Comparison of ENCODE assay signal across 13 mouse cellular contexts in genomic region chr14:27177800-27178559, GRCm38 (mm10).
A peak's percentile ranks its signal among the peaks of the same experiment; 100 is the strongest.
DNase-seq lines count a peak whose midpoint lies in the region; ATAC-seq and TF ChIP-seq lines count a peak whose summit lies in the region.
"Had no signal": no experiment of that assay in that cellular context is flagged by ENCODE, and none has a peak within 500 bp of the region (broad histone marks: within the 10 kb centered on the region; RNA-seq: fewer than 3 reads in every experiment).

No protein-coding gene starts in this region.

- TF ChIP-seq CTCF in testis, adult 2 months (IDR thresholded peaks at IDR 0.05; ENCODE audit: control insufficient read depth, insufficient read depth, insufficient replicate concordance, low read depth, low read length) = no peak

- H3K9ac ChIP-seq in embryonic facial prominence, embryonic 15.5 days = no peak overlapping the region
- no peak overlapping the region for H3K9ac ChIP-seq in kidney, embryonic 16.5 days (replicated peaks; ENCODE audit: low read length)
- H3K9ac ChIP-seq: lung, embryonic 14.5 days; midbrain, embryonic 13.5 days had no signal

- ATAC-seq in embryonic facial prominence, embryonic 15.5 days (ENCODE audit: insufficient number of reproducible peaks, low FRiP score, low TSS enrichment, low read depth) = no peak
- ATAC-seq in kidney, embryonic 16.5 days (ENCODE audit: low FRiP score, low TSS enrichment) = no peak
- no peak for ATAC-seq in megakaryocyte-erythroid progenitor cell, adult 5-6 weeks (replicated peaks; ENCODE audit: low FRiP score, low TSS enrichment, poor library complexity, severe bottlenecking)
- ATAC-seq: forebrain, embryonic 16.5 days had no signal

- peak overlapping the region; percentile 63 for H3K27ac ChIP-seq in embryonic facial prominence, embryonic 15.5 days (replicated peaks)
- no peak overlapping the region for H3K27ac ChIP-seq in embryonic facial prominence, embryonic 10.5 days (replicated peaks)
- H3K27ac ChIP-seq in kidney, embryonic 16.5 days (ENCODE audit: low read length) = no peak overlapping the region
- H3K27ac ChIP-seq in testis, adult 2 months (ENCODE audit: control insufficient read depth, insufficient read depth, low read depth, low read length) = no peak overlapping the region
- H3K27ac ChIP-seq: midbrain, embryonic 13.5 days had no signal

- no peak for DNase-seq in embryonic facial prominence, embryonic 10.5 days (ENCODE audit: low spot score)
- peak; percentile 51 for DNase-seq in kidney, adult 11 months
- no peak for DNase-seq in testis, postnatal 14 days (ENCODE audit: low spot score)
- DNase-seq in ovary, postnatal 36 days (ENCODE audit: low spot score) = no peak
- DNase-seq: cerebellum, adult 11 months; thymus, postnatal 14 days had no signal

- 81% methylated on average over 8 of the region's 8 CpGs for WGBS in embryonic facial prominence, embryonic 15.5 days
- WGBS in embryonic facial prominence, embryonic 10.5 days = 90% methylated on average over 8 of the region's 8 CpGs
- 82% methylated on average over 8 of the region's 8 CpGs for WGBS in kidney, embryonic 16.5 days

- H3K4me2 ChIP-seq in embryonic facial prominence, embryonic 15.5 days (replicated peaks) = no peak overlapping the region
- no peak overlapping the region for H3K4me2 ChIP-seq in kidney, embryonic 16.5 days (replicated peaks; ENCODE audit: low read depth, low read length)
- H3K4me2 ChIP-seq: lung, embryonic 14.5 days; midbrain, embryonic 13.5 days had no signal

- peaks cover 44% of the 10 kb centered on the region for H3K4me1 ChIP-seq in embryonic facial prominence, embryonic 15.5 days
- H3K4me1 ChIP-seq in embryonic facial prominence, embryonic 10.5 days = peaks cover 18% of the 10 kb centered on the region
- peaks cover 13% of the 10 kb centered on the region for H3K4me1 ChIP-seq in kidney, embryonic 16.5 days (ENCODE audit: insufficient read depth, low read length)
- H3K4me1 ChIP-seq in testis, adult 2 months (ENCODE audit: control insufficient read depth, insufficient read depth, low read length) = peaks cover 4% of the 10 kb centered on the region
- H3K4me1 ChIP-seq: midbrain, embryonic 13.5 days had no signal

- no peaks in the 10 kb centered on the region for H3K36me3 ChIP-seq in embryonic facial prominence, embryonic 15.5 days
- H3K36me3 ChIP-seq in embryonic facial prominence, embryonic 10.5 days (replicated peaks) = no peaks in the 10 kb centered on the region
- no peaks in the 10 kb centered on the region for H3K36me3 ChIP-seq in kidney, embryonic 16.5 days (ENCODE audit: insufficient read depth, low read length)
- no peaks in the 10 kb centered on the region for H3K36me3 ChIP-seq in testis, adult 2 months (ENCODE audit: control insufficient read depth, insufficient read depth, low read length)
- H3K36me3 ChIP-seq: midbrain, embryonic 13.5 days had no signal

- TF ChIP-seq POLR2A in testis, adult 2 months (IDR thresholded peaks at IDR 0.05; ENCODE audit: control insufficient read depth, low read depth, low read length) = no peak

- no peaks in the 10 kb centered on the region for H3K9me3 ChIP-seq in embryonic facial prominence, embryonic 15.5 days (replicated peaks)
- no peaks in the 10 kb centered on the region for H3K9me3 ChIP-seq in embryonic facial prominence, embryonic 10.5 days
- no peaks in the 10 kb centered on the region for H3K9me3 ChIP-seq in kidney, embryonic 16.5 days (ENCODE audit: low read length)
- H3K9me3 ChIP-seq: midbrain, embryonic 13.5 days had no signal

- H3K4me3 ChIP-seq in embryonic facial prominence, embryonic 15.5 days (replicated peaks) = no peak overlapping the region
- no peak overlapping the region for H3K4me3 ChIP-seq in embryonic facial prominence, embryonic 10.5 days
- no peak overlapping the region for H3K4me3 ChIP-seq in kidney, embryonic 16.5 days (ENCODE audit: low read length)
- peak overlapping the region; percentile 84 for H3K4me3 ChIP-seq in testis, adult 2 months (ENCODE audit: control insufficient read depth, low read depth, low read length)
- H3K4me3 ChIP-seq: midbrain, embryonic 13.5 days had no signal

- H3K27me3 ChIP-seq in embryonic facial prominence, embryonic 15.5 days = no peaks in the 10 kb centered on the region
- no peaks in the 10 kb centered on the region for H3K27me3 ChIP-seq in embryonic facial prominence, embryonic 10.5 days (replicated peaks; ENCODE audit: low read depth, poor library complexity, severe bottlenecking)
- no peaks in the 10 kb centered on the region for H3K27me3 ChIP-seq in kidney, embryonic 16.5 days (ENCODE audit: insufficient read depth, low read length)
- H3K27me3 ChIP-seq in testis, adult 2 months (ENCODE audit: control insufficient read depth, insufficient read depth, low read length) = no peaks in the 10 kb centered on the region
- H3K27me3 ChIP-seq: midbrain, embryonic 13.5 days had no signal
